Comparison of ENCODE assay signal across 16 mouse cellular contexts in genomic region chr8:104041522-104041921, GRCm38 (mm10).
"Had no signal": no experiment of that assay in that cellular context is flagged by ENCODE, and none has a peak within 500 bp of the region (broad histone marks: within the 10 kb centered on the region; RNA-seq: fewer than 3 reads in every experiment).

No protein-coding gene starts in this region.

- H3K27ac ChIP-seq: limb, embryonic 15.5 days; liver, embryonic 12.5 days; midbrain, embryonic 10.5 days; neural tube, embryonic 13.5 days; stomach, embryonic 15.5 days had no signal

- H3K9ac ChIP-seq: limb, embryonic 15.5 days; liver, embryonic 12.5 days; lung, embryonic 14.5 days; neural tube, embryonic 13.5 days; stomach, embryonic 15.5 days had no signal

- H3K27me3 ChIP-seq: limb, embryonic 15.5 days; liver, embryonic 12.5 days; neural tube, embryonic 13.5 days; stomach, embryonic 15.5 days had no signal

- H3K4me2 ChIP-seq: limb, embryonic 15.5 days; lung, embryonic 14.5 days; neural tube, embryonic 13.5 days; stomach, embryonic 15.5 days had no signal

- DNase-seq: kidney, adult 18-20 months; kidney, postnatal 10 days; left cerebral cortex, postnatal 4 days; lung, embryonic 14.5 days; lung, postnatal 10 days; lung, postnatal 4 days; midbrain, embryonic 14.5 days; retina, postnatal 1 day; right cerebral cortex, postnatal 4 days; spleen, adult 18-20 months had no signal

- H3K9me3 ChIP-seq: limb, embryonic 15.5 days; liver, embryonic 12.5 days; neural tube, embryonic 13.5 days; stomach, embryonic 15.5 days had no signal

- ATAC-seq: liver, embryonic 12.5 days had no signal

- H3K4me3 ChIP-seq: limb, embryonic 15.5 days; liver, embryonic 12.5 days; midbrain, embryonic 10.5 days; myocyte; neural tube, embryonic 13.5 days; stomach, embryonic 15.5 days had no signal

- H3K36me3 ChIP-seq: limb, embryonic 15.5 days; liver, embryonic 12.5 days; midbrain, embryonic 10.5 days; neural tube, embryonic 13.5 days; stomach, embryonic 15.5 days had no signal
